8 mouse cellular contexts compared by ENCODE assay signal in genomic region chr1:194816913-194817312, GRCm38 (mm10).
DNase-seq lines count a peak whose midpoint lies in the region; ATAC-seq lines count a peak whose summit lies in the region.

No protein-coding gene starts in this region.

- no peaks in the 10 kb centered on the region for H3K27me3 ChIP-seq in forebrain, embryonic 14.5 days (replicated peaks; ENCODE audit: control insufficient read depth, insufficient read depth, low read length)
- no peaks in the 10 kb centered on the region for H3K27me3 ChIP-seq in liver, embryonic 16.5 days (ENCODE audit: control insufficient read depth, insufficient read depth, low read depth, low read length)

- 24% methylated on average over 2 of the region's 2 CpGs for WGBS in forebrain, embryonic 14.5 days
- WGBS in large intestine, adult 2 months = 42% methylated on average over 2 of the region's 2 CpGs
- 41% methylated on average over 2 of the region's 2 CpGs for WGBS in liver, embryonic 16.5 days (ENCODE audit: insufficient replicate concordance)

- no peaks in the 10 kb centered on the region; the same call in 1 of the 2 replicates for H3K4me1 ChIP-seq in forebrain, embryonic 14.5 days (ENCODE audit: control insufficient read depth, insufficient read depth, low read length)
- peaks cover 15% of the 10 kb centered on the region for H3K4me1 ChIP-seq in liver, embryonic 16.5 days (ENCODE audit: control insufficient read depth, low read depth, low read length)

- no peak overlapping the region for H3K27ac ChIP-seq in forebrain, embryonic 14.5 days (ENCODE audit: low read depth, low read length)
- no peak overlapping the region for H3K27ac ChIP-seq in liver, embryonic 16.5 days (ENCODE audit: low read length)

- intact Hi-C loops in heart, postnatal 14 days (cut with DNase I) = loop anchor here (5.0 kb wide), 1 partner anchor 60 kb away; no protein-coding TSS in a partner anchor

- peak; percentile 78 for DNase-seq in ES-CJ7 (ENCODE audit: low read depth, low spot score)
- peak; percentile 85 for DNase-seq in forebrain, embryonic 14.5 days (ENCODE audit: low spot score)
- peak; percentile 78 to 89 for DNase-seq in heart, postnatal 14 days
- peak; percentile 22 for DNase-seq in large intestine, adult 2 months (ENCODE audit: low read depth, low spot score)
- peak; percentile 34 for DNase-seq in ovary, postnatal 10 days (ENCODE audit: low spot score)
- DNase-seq in thymus, postnatal 25 days = peak; percentile 39

- peak; percentile 86 for ATAC-seq in cerebellum, adult (ENCODE audit: insufficient number of reproducible peaks, low FRiP score, low TSS enrichment)
- peak; percentile 89 for ATAC-seq in forebrain, embryonic 14.5 days
- peak; percentile 74 for ATAC-seq in liver, embryonic 16.5 days (ENCODE audit: low read depth)

- H3K4me2 ChIP-seq in forebrain, embryonic 14.5 days (ENCODE audit: low read length) = no peak overlapping the region
- no peak overlapping the region for H3K4me2 ChIP-seq in liver, embryonic 16.5 days (ENCODE audit: low read depth, low read length)

- no peaks in the 10 kb centered on the region for H3K9me3 ChIP-seq in forebrain, embryonic 14.5 days (replicated peaks; ENCODE audit: control insufficient read depth, low read length)
- H3K9me3 ChIP-seq in liver, embryonic 16.5 days (replicated peaks; ENCODE audit: control insufficient read depth, low read length) = no peaks in the 10 kb centered on the region

- no peak overlapping the region for H3K9ac ChIP-seq in forebrain, embryonic 14.5 days (ENCODE audit: low read length)
- no peak overlapping the region for H3K9ac ChIP-seq in liver, embryonic 16.5 days (ENCODE audit: low read depth, low read length)

- no peak overlapping the region for H3K4me3 ChIP-seq in forebrain, embryonic 14.5 days (ENCODE audit: low read depth, low read length)
- H3K4me3 ChIP-seq in liver, embryonic 16.5 days (ENCODE audit: low read depth, low read length) = no peak overlapping the region

- H3K36me3 ChIP-seq in forebrain, embryonic 14.5 days (ENCODE audit: control insufficient read depth, insufficient read depth, low read length) = peaks cover 44% of the 10 kb centered on the region
- H3K36me3 ChIP-seq in liver, embryonic 16.5 days (ENCODE audit: control insufficient read depth, insufficient read depth) = no peaks in the 10 kb centered on the region

Comparison
In these comparisons a context has a peak if more than half of its experiments do, and no peak if none do; other contexts are left out.
1. DNase-seq: peak in every context shown above with its lines; median percentile 85 in forebrain, embryonic 14.5 days; 84 in heart, postnatal 14 days; 78 in ES-CJ7; 39 in thymus, postnatal 25 days; 34 in ovary, postnatal 10 days; 22 in large intestine, adult 2 months.